Mouse (Mus musculus): ENCODE measurements around the gene Cnst. TPM values are rescaled to one million over a fixed set of nuclear protein-coding genes. Genes with fewer than 3 reads are reported as not detected.

The Cnst gene
- total RNA-seq, 2 experiments from 2014 or later: 36.6 to 37.0 TPM

DNA sequence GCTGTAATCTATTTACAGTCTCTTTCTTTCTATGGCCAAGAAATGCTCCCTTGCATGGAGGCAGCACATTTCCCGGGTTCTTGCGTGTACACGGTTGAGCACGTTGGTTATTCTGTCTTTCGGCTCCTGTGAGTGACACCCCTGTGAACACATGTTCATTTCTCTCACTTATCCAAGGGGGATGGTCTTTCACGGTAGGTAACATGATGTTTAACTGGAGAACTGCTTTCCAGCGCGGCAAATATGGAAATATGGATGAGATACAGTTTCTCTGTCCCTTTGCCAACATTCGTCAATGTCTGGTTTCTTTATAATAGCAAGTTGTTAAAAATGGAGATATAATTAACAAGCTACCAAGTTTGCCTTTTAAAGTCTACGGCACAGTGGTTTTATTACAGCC lies 35.3 kb downstream of the Cnst start:
- TF ChIP-seq CTCF (IDR thresholded peaks at IDR 0.05): no peak
- Histone ChIP-seq H3K4me3 (no peak overlapping the region), H3K27ac (no peak overlapping the region)
- intact Hi-C loops (cut with DNase I): no loop called here
- DNase-seq (ENCODE audit: extremely low spot score in 1 of 2, low spot score in 2 of 2): no peak

DNA sequence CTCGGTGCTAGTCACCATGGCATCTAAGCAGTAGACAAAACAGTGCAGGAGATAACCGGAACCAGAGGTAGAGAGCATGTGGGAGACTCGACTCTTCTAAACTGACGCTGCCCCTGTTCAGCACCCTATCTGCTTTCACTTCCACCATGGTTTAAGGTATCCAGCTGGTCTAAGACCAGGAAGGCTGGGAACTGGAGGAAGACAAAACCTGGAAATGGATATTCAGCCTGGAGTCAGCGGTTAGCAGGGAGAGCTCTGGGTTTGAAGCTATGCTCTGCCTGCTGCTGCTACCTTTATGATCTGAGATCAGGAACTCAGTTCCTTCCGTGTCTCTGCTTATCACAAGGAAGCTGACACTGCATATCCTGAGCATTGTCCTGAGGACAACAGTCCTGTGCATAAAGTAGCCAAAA lies 35.9 kb downstream of the Cnst start:
- H3K27ac ChIP-seq: no peak overlapping the region
- intact Hi-C loops (cut with DNase I): no loop called here

DNA sequence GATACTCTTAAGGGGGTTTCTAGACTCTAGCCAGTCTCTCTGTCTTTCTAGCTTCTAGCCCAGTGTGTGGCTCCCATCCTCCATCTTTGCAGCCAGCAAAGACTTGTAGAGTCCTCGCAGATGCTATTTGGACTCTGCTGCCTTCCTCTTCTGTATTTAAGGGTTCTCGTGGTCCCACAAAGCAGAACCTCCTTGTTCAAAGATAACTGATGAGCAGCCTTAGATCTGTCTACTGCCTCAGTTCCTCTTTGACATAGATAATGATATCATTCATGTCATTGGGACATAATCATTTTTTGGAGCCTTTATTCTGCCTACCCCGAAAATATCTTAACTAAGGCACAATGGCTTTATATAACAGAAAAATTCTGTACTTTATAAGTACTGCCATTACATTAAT lies 36.9 kb downstream of the Cnst start:
- TF ChIP-seq CTCF (IDR thresholded peaks at IDR 0.05): no peak
- intact Hi-C loops (cut with DNase I): no loop called here
- no peak for DNase-seq (ENCODE audit: extremely low spot score in 1 of 2, low spot score in 2 of 2)
- Histone ChIP-seq H3K4me3 (no peak overlapping the region), H3K27ac (no peak overlapping the region)

More for the DNA sequence above, 35.9 kb downstream of the Cnst start:
- no peak for DNase-seq (ENCODE audit: extremely low spot score in 1 of 2, low spot score in 2 of 2)
- no peak overlapping the region for H3K4me3 ChIP-seq
- no peak for TF ChIP-seq CTCF (IDR thresholded peaks at IDR 0.05)

DNA sequence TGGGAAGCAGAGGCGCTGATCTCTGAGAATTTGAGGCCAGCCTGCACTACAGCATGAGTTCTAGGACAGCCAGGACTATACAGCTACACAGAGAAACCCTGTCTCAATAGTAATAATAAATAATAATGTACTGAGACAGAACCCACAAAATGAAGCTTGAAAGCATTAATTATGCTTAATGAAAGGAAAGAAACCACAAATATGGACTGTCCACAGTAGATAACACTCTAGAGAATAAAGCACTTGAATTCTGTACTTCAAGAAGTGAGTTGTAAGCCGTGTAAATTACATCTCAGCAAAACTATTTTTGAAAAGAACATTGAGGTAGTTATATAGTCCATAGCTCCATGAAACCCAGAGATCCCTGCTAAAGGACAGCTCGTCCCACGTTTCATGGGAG lies 38.0 kb downstream of the Cnst start:
- no peak for DNase-seq (ENCODE audit: extremely low spot score in 1 of 2, low spot score in 2 of 2)
- Histone ChIP-seq H3K27ac (no peak overlapping the region), H3K4me3 (no peak overlapping the region)
- no peak for TF ChIP-seq CTCF (IDR thresholded peaks at IDR 0.05)
- intact Hi-C loops (cut with DNase I): no loop called here

DNA sequence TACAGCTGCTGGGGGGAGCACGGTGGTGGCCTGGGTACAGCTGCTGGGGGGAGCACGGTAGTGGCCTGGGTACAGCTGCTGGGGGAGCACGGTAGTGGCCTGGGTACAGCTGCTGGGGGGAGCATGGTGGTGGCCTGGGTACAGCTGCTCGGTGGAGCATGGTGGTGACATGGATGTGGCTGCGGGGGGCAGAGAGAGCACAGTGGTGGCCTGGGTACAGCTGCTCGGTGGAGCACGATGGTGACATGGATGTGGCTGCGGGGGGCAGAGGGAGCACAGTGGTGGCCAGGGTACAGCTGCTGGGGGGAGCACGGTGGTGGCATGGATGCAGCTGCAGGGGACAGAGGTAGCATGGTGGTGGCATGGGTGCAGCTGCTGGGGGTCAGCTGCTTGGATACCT lies 39.5 kb downstream of the Cnst start:
- TF ChIP-seq CTCF (IDR thresholded peaks at IDR 0.05): no peak
- intact Hi-C loops (cut with DNase I): no loop called here

DNA sequence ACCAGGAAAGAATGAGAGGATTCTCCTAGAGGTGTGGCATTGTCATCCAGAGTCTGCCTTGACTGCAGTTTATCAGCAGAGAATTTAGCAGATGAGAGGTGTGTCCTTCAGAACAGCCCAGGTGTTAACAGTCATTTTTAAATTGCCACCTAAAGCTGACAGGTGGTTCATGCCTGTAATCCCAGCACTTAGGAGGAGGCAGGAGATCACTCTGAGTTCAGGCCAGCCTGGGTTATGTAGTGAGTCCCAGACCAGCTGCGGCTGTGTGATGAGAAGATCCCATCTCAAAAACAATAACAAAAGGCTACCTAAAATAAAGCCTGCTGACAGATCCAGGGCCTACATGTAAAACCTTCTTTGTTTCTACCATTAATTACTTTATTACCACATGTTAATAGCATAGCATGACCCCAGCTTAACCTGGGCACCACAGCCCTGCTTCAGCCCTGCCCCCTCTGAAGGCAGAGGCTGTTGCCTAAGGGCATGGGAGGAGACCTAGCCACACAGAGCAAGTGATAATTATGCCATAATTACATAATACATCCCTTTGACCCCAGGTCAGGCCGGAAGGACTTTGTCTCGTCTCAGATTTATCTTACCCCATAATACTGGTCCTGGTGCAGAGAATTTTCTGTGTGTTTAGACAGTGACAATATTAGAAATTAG lies 40.4 kb downstream of the Cnst start:
- intact Hi-C loops (cut with DNase I): no loop called here
- no peak overlapping the region for H3K27ac ChIP-seq
- DNase-seq (ENCODE audit: extremely low spot score in 1 of 2, low spot score in 2 of 2): no peak
- no peak overlapping the region for H3K4me3 ChIP-seq
- no peak for TF ChIP-seq CTCF (IDR thresholded peaks at IDR 0.05)

More for the DNA sequence above, 39.5 kb downstream of the Cnst start:
- DNase-seq (ENCODE audit: extremely low spot score in 1 of 2, low spot score in 2 of 2): no peak
- Histone ChIP-seq H3K4me3 (no peak overlapping the region), H3K27ac (no peak overlapping the region)

DNA sequence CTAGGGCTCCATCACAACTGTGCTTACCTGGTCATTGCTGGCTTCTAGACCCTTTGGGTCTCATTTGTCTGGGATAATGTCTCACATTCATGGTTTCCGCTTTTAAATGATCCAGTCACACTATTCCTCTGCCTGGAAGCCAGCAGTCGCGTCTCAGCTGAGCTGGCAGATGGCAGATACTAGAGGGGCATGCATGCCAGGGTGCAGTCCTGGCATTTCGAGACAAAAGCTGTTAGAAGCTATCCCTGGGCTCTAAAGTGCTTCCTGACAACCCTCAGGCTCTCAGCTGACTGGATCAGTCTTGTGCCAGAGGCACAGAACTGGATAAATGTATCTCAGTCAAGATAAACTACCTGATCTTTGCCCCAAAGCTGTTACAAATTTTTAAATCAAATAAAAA lies 42.1 kb downstream of the Cnst start:
- DNase-seq (ENCODE audit: extremely low spot score in 1 of 2, low spot score in 2 of 2): no peak
- intact Hi-C loops (cut with DNase I): no loop called here
- H3K4me3 ChIP-seq: no peak overlapping the region
- peak overlapping the region; percentile 21; the same call in 1 of the 2 replicates for H3K27ac ChIP-seq
- TF ChIP-seq CTCF (IDR thresholded peaks at IDR 0.05): no peak

DNA sequence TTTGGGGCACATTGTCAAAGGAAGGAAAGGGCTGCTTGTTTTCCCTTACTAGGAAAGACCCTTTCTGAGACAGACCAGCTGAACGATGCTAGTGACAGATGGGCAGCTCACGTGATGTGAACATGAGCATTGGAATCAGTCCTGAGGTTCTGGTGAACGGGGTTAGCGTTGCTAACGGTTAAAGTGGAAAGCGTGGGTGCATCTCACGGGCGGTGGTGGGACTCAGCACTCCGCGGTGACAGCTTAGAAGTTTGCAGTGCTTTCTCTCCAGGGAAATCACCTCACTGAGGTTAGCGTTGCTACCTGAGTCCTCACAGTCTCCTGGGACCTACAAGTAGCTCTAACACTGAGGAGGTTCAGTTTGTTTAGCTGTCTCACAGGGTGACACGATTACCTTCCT lies 45.5 kb downstream of the Cnst start:
- peak; percentile 33 to 45 for DNase-seq (ENCODE audit: extremely low spot score in 1 of 2, low spot score in 2 of 2)
- Histone ChIP-seq H3K4me3 (no peak overlapping the region), H3K27ac (no peak overlapping the region)
- TF ChIP-seq CTCF (IDR thresholded peaks at IDR 0.05): no peak
- intact Hi-C loops (cut with DNase I): no loop called here

DNA sequence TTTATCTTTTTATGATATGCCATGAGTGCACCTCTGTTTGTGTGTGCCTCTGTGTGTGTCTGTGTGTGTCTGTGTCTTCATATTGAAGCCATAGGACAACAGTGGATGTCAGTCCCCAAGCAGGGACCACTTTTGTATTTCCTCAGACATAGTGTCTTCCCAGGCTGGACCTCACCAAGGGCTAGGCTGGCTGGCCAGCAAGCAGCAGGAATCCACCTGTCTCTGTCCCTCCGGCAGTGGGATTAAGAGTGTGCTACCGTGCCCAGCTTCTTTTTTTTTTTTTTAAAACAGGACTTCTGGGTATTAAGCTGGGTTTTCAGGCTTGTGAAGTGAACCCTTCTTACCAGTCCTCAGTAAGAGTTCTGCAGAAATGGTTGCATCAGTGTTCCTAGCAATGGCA lies 46.0 kb downstream of the Cnst start:
- H3K27ac ChIP-seq: no peak overlapping the region
- DNase-seq (ENCODE audit: extremely low spot score in 1 of 2, low spot score in 2 of 2): no peak
- intact Hi-C loops (cut with DNase I): no loop called here
- TF ChIP-seq CTCF (IDR thresholded peaks at IDR 0.05): no peak
- no peak overlapping the region for H3K4me3 ChIP-seq

DNA sequence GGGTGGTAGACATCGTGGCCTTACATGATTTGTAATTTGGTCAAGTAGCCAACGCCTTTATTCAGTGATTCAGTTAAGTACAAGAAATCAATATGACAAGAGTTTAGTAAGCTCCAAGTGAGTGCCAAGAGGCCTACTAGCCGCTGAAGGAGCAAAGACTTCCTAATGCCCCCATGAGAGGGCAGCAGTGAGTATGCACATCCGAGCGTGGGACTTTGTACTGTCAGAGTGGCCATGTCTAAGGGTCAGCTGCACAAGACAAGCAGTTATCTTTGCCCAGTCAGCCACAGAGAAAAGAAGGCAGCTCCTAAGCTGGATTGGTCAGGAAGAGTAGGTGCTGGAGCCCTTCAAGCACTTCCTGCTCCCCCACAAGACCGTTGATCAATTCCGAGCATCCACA lies 46.8 kb downstream of the Cnst start:
- Histone ChIP-seq H3K4me3 (no peak overlapping the region), H3K27ac (no peak overlapping the region)
- no peak for DNase-seq (ENCODE audit: extremely low spot score in 1 of 2, low spot score in 2 of 2)
- peak; percentile 47 for TF ChIP-seq CTCF (IDR thresholded peaks at IDR 0.05)
- intact Hi-C loops (cut with DNase I): no loop called here

DNA sequence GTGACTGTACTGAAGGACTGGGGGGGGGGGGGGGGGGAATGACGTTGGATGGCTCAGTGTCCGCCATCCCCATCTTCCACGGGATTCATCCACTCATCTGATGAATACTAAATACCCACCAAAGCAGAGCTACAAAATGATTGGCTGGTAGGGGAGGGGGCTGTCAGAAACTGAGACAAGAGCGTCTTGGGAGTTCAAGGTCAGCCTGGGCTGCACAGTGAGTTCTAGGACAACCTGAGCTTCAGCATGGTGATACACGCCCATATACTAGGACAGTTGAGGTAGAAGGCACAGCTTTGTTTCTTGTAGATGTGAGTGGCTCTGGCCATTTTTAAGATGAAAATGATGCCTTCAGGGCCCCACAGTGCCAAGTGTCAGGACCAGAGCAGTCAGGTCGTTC lies 52.2 kb downstream of the Cnst start:
- no peak for TF ChIP-seq CTCF (IDR thresholded peaks at IDR 0.05)
- intact Hi-C loops (cut with DNase I): no loop called here

DNA sequence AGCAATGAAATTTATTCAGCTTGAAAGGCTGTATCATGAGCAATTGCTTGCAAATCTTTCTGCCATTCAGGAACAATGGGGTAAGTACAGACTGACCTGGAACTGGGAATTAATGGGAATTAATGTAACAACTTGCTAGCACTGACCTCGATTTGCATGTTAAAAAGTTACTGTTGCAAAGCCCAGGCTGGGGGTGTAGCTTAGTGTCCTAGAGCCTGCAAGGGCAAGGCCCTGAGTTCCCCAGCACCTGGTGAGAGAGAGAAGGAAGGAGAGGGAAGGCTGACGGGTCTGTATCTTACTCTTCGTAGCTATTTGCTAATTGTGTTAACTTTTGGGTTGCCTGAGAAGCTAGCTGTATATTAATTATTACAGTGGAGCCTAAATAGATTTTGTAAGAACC lies 58.4 kb downstream of the Cnst start:
- TF ChIP-seq CTCF (IDR thresholded peaks at IDR 0.05): no peak
- no peak overlapping the region for H3K4me3 ChIP-seq
- intact Hi-C loops (cut with DNase I): no loop called here
- DNase-seq (ENCODE audit: extremely low spot score in 1 of 2, low spot score in 2 of 2): no peak
- H3K27ac ChIP-seq: no peak overlapping the region

More for the DNA sequence above, 52.2 kb downstream of the Cnst start:
- DNase-seq (ENCODE audit: extremely low spot score in 1 of 2, low spot score in 2 of 2): no peak
- no peak overlapping the region for H3K27ac ChIP-seq
- no peak overlapping the region for H3K4me3 ChIP-seq

DNA sequence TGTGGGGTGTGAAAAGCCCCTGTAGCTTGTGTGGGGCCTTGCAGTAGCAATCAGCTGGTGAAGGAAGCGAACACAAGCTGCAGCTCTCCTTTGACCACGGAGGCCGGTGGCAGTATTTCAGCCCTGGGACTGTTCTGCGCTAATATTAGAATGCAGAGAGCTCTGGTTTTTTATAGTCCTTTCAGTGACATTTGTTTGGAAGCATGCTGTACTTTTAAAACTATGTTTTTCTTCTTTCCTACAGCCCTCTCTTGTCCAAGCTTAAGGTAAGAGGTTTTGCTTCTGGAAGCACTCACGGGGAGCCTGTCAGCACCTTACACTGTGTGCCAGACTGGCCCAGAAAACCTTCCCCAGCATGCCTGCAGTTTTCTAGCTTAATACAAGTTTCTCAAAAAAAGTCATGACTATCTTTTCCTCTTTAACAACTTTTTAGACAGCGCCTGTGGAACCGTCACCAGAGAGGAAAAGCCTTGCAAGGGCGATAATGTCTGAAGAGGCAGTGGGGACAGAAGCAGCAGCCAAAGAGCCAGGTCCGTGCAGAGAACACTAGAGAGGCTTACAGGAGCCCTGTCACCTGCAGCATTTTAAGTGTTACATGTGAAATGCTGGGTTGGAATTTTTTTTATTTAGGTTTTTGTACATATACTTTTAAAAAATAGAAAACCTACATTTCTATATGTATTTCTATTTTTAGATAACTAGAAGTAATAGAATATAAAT lies 60.0 kb downstream of the Cnst start:
- H3K27ac ChIP-seq: no peak overlapping the region
- TF ChIP-seq CTCF (IDR thresholded peaks at IDR 0.05): no peak
- H3K4me3 ChIP-seq: no peak overlapping the region
- no peak for DNase-seq (ENCODE audit: extremely low spot score in 1 of 2, low spot score in 2 of 2)
- intact Hi-C loops (cut with DNase I): no loop called here
